Mouse (Mus musculus) testis, adult 2 months (tissue): ENCODE results near the gene Myo1g.

Experiments
- CTCF ChIP-seq: fragments of 200-500 bp; IDR thresholded peaks from 2 replicates; pipeline ENCODE4 v1.5.1; 2012; ENCODE audit warnings: low read depth, mild to moderate bottlenecking, inconsistent platforms, low read length, moderate library complexity; ENCODE audit not compliant: control insufficient read depth, insufficient read depth, insufficient replicate concordance
- POLR2A ChIP-seq: fragments of 200-500 bp; IDR thresholded peaks from 2 replicates; pipeline ENCODE4 v1.6.1; 2012; ENCODE audit warnings: low read depth, mild to moderate bottlenecking, inconsistent platforms, low read length, moderate library complexity; ENCODE audit not compliant: control insufficient read depth

DNA sequence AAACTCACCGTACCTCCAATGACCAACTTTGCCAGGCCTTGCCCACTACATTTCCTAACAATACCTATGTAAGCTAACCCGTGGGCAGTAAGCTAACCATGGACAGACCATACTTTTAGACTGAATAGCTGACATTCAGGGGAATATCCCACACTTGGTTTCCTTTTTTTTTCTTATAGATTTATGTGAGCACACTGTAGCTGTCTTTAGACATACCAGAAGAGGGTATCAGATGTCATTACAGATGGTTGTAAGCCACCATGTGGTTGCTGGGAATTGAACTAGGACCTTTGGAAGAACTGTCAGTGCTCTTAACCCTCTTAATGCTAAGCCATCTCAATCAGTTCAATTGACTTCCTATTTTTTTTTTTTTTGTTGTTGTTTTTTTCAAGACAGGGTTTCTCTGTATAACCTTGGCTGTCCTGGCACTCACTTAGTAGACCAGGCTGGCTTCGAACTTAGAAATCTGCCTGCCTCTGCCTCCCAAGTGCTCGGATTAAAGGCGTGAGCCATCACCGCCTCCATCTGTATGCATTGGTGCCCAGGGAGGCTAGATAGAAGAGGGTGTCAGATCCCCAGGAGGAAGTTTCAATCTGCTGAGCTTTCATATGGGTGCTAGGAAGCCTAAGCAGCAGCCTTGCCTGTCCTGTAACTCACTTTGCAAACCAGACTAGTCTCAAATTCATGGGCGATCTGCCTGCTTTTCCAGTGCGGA is 3.6 kb upstream of the Myo1g start:
- TF ChIP-seq POLR2A = no peak
- no peak for TF ChIP-seq CTCF
